27 mouse cellular contexts compared by ENCODE assay signal in genomic region chr10:59262021-59262420, GRCm38 (mm10).
"Had no signal": no experiment of that assay in that cellular context is flagged by ENCODE, and none has a peak within 500 bp of the region (broad histone marks: within the 10 kb centered on the region; RNA-seq: fewer than 3 reads in every experiment).

No protein-coding gene starts in this region.

- ATAC-seq: hindbrain, embryonic 16.5 days; inflammation-experienced regulatory T-cells, adult 6 months; intestine, embryonic 15.5 days; intestine, postnatal 0 days had no signal

- H3K4me3 ChIP-seq: gastrocnemius, adult 2 months; heart, embryonic 13.5 days; heart, embryonic 15.5 days; hindbrain, embryonic 10.5 days; hindbrain, embryonic 12.5 days; intestine, embryonic 15.5 days; layer of hippocampus, adult 2 months; left cerebral cortex, adult 2 months; liver, embryonic 13.5 days; liver, embryonic 15.5 days had no signal

- H3K27me3 ChIP-seq: heart, embryonic 13.5 days; heart, embryonic 15.5 days; hindbrain, embryonic 12.5 days; intestine, embryonic 15.5 days; liver, embryonic 13.5 days; liver, embryonic 15.5 days had no signal

- H3K27ac ChIP-seq: gastrocnemius, adult 2 months; heart, embryonic 13.5 days; heart, embryonic 15.5 days; hindbrain, embryonic 10.5 days; hindbrain, embryonic 12.5 days; hindbrain, embryonic 14.5 days; intestine, embryonic 15.5 days; layer of hippocampus, adult 2 months; left cerebral cortex, adult 2 months; liver, embryonic 13.5 days; liver, embryonic 15.5 days had no signal

- H3K9ac ChIP-seq: heart, embryonic 13.5 days; heart, embryonic 15.5 days; hindbrain, embryonic 12.5 days; hindbrain, embryonic 14.5 days; intestine, embryonic 15.5 days; liver, embryonic 13.5 days; liver, embryonic 15.5 days; liver, postnatal 0 days had no signal

- H3K9me3 ChIP-seq: heart, embryonic 13.5 days; heart, embryonic 15.5 days; hindbrain, embryonic 10.5 days; hindbrain, embryonic 12.5 days; intestine, embryonic 15.5 days; liver, embryonic 13.5 days; liver, embryonic 15.5 days had no signal

- H3K4me2 ChIP-seq: heart, embryonic 11.5 days; heart, embryonic 13.5 days; heart, embryonic 15.5 days; hindbrain, embryonic 12.5 days; hindbrain, embryonic 14.5 days; intestine, embryonic 15.5 days; liver, embryonic 11.5 days; liver, embryonic 13.5 days; liver, embryonic 15.5 days had no signal

- DNase-seq: gastrocnemius, adult 2 months; gastrocnemius, postnatal 10 days; gastrocnemius, postnatal 25 days; heart, adult 18-20 months; heart, postnatal 4 days; kidney, adult 18-20 months; kidney, adult 8-10 months; kidney, postnatal 10 days; kidney, postnatal 25 days; kidney, postnatal 4 days; liver; liver, embryonic 13.5 days; liver, postnatal 0 days had no signal

- H3K36me3 ChIP-seq: heart, embryonic 13.5 days; heart, embryonic 15.5 days; hindbrain, embryonic 10.5 days; hindbrain, embryonic 12.5 days; intestine, embryonic 15.5 days; liver, embryonic 13.5 days; liver, embryonic 15.5 days had no signal
